Mouse (Mus musculus) mammary gland, adult 2 months (tissue): ENCODE data around the gene Vmn2r90. TPM values are rescaled to one million over a fixed set of nuclear protein-coding genes. Genes with fewer than 3 reads are reported as not detected.

Experiments
- polyA plus RNA-seq: library from polyadenylated mRNA; depleted of rRNA; stranded (reverse); fragments of >200 nt; gene quantifications from 2 replicates; pipeline ENCODE4 v1.2.3, GENCODE M21; 2012; ENCODE audit warnings: low replicate concordance; rRNA removed

The Vmn2r90 gene
- polyA plus RNA-seq, result 0.06 and 0.07 TPM in 2 replicates

GRCm38 (mm10) chr17:17703447-17703846 is at the start of gene Vmn2r90:
Vmn2r90 (plus strand) TSS chr17:17703747.

Other genes starting within 250 kb of the Vmn2r90 start
- 8.1 and 16.8 TPM in 2 replicates for gene Lnpep, start 78.7 kb upstream of the Vmn2r90 start, polyA plus RNA-seq
- 37.7 and 64.7 TPM in 2 replicates for gene Spaca6, start 123.4 kb downstream of the Vmn2r90 start, polyA plus RNA-seq
- 0.55 and 0.59 TPM in 2 replicates for gene Has1, start 151.5 kb downstream of the Vmn2r90 start, polyA plus RNA-seq
- 0.19 and 0.27 TPM in 2 replicates for gene Fpr1, start 180.2 kb downstream of the Vmn2r90 start, polyA plus RNA-seq
- 0.16 and 1.5 TPM in 2 replicates for gene Fpr2, start 184.1 kb downstream of the Vmn2r90 start, polyA plus RNA-seq
- gene Fpr3, start 184.1 kb downstream of the Vmn2r90 start, polyA plus RNA-seq, result not detected in 2 replicates